Mouse (Mus musculus) MEL (cell line): ENCODE results near the gene Fbxw8.

Experiments used
- CTCF ChIP-seq, 3 experiments: IDR thresholded peaks in 2 of 3; conservative IDR thresholded peaks in 1 of 3; 2 replicates each; pipeline ENCODE4 v1.5.1; 2011 to 2012; ENCODE audit warnings: low read length in 3 of 3, low read depth in 2 of 3, mild to moderate bottlenecking in 2 of 3, improper control_type of control experiment in 1 of 3, inconsistent platforms in 1 of 3, mixed read lengths in 1 of 3, moderate library complexity in 1 of 3; ENCODE audit not compliant: control insufficient read depth in 1 of 3, insufficient read depth in 1 of 3, poor library complexity in 1 of 3, severe bottlenecking in 1 of 3
- USF2 ChIP-seq, 2 experiments: IDR thresholded peaks; 2 replicates each; pipeline ENCODE4 v1.6.1; 2011 to 2012; ENCODE audit warnings: improper control_type of control experiment in 2 of 2, low read length in 2 of 2, borderline replicate concordance in 1 of 2, inconsistent platforms in 1 of 2, low read depth in 1 of 2, mild to moderate bottlenecking in 1 of 2; ENCODE audit not compliant: insufficient read depth in 1 of 2
- ZC3H11A ChIP-seq: IDR thresholded peaks from 2 replicates; pipeline ENCODE4 v1.6.1; 2012; ENCODE audit warnings: low read depth, mild to moderate bottlenecking, inconsistent platforms, low read length, improper control_type of control experiment

DNA sequence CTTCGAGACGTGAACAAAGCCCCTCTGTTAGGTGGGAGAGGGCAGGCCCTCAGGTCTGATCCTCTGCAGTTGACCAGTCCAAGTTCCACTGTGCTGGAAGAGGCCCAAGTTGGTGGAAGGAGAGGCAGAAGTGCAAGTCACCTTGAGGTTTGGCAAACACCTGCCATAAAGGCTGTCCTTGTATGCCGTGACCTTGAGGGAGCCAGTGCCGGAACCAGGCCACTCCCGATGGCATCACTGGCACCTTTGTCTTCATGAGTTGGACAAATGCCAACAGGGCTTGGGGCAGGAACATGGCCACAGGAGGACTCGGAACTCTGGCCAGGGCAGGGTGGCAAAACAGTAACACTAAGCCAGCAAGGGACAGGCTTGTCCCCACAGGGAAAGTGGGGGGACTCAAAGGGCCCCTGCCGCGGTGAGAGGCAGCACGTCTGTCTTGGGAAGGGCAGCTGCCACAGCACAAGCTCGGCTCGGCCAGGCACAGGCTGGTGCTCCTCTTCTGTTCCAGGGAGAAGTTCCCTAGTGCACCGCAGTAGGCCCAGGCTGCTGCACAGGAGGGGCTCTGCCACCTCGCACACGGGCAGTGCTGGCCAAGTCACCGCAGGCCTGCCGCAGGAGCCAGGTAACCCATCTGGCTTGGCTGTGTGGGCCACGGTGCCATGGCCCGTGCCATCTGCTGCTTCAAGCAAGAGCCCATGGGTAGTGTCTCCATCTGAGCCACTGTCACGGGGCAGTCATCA, 89.6 kb downstream of the Fbxw8 start:
- TF ChIP-seq CTCF (IDR thresholded peaks at IDR 0.05 in 2 of 3, conservative IDR thresholded peaks at IDR 0.05 in 1 of 3; ENCODE audit: control insufficient read depth in 1 of 3, insufficient read depth in 1 of 3, low read depth in 2 of 3, low read length in 3 of 3, poor library complexity in 1 of 3, severe bottlenecking in 1 of 3) (no peak), ZC3H11A (no peak), USF2 (IDR thresholded peaks at IDR 0.05; ENCODE audit: borderline replicate concordance in 1 of 2, insufficient read depth in 1 of 2, low read depth in 1 of 2, low read length in 2 of 2) (no peak)
